In genomic region chr14:34311691-34312090, GRCm38 (mm10) we compare ENCODE assay signal across 8 mouse cellular contexts. TPM values are rescaled to one million over a fixed set of nuclear protein-coding genes. Genes with fewer than 3 reads are reported as not detected.
DNase-seq lines count a peak whose midpoint lies in the region; ATAC-seq and TF ChIP-seq lines count a peak whose summit lies in the region.

No protein-coding gene starts in this region.

- no peak for TF ChIP-seq POLR2A in thymus, adult 2 months (IDR thresholded peaks at IDR 0.05; ENCODE audit: control insufficient read depth, extremely low read depth, insufficient read depth, low read length, poor library complexity)

- no peak for TF ChIP-seq EP300 in liver, postnatal 0 days (IDR thresholded peaks at IDR 0.05; ENCODE audit: low read depth)

- H3K4me1 ChIP-seq in thymus, adult 2 months (replicated peaks; ENCODE audit: control insufficient read depth, insufficient read depth, low read length): peaks cover 8% of the 10 kb centered on the region
- no peaks in the 10 kb centered on the region for H3K4me1 ChIP-seq in embryonic facial prominence, embryonic 11.5 days (ENCODE audit: control insufficient read depth, insufficient read depth, low read length)
- peaks cover 43% of the 10 kb centered on the region for H3K4me1 ChIP-seq in hindbrain, embryonic 15.5 days (replicated peaks)
- H3K4me1 ChIP-seq in liver, postnatal 0 days (ENCODE audit: insufficient read depth): peaks cover 9% of the 10 kb centered on the region

- no peaks in the 10 kb centered on the region for H3K27me3 ChIP-seq in thymus, adult 2 months (ENCODE audit: control insufficient read depth, insufficient read depth, low read length)
- no peaks in the 10 kb centered on the region for H3K27me3 ChIP-seq in embryonic facial prominence, embryonic 11.5 days (ENCODE audit: control insufficient read depth, insufficient read depth, low read length)
- H3K27me3 ChIP-seq in hindbrain, embryonic 15.5 days: no peaks in the 10 kb centered on the region
- H3K27me3 ChIP-seq in liver, postnatal 0 days (ENCODE audit: insufficient read depth, low read length): no peaks in the 10 kb centered on the region

- H3K4me3 ChIP-seq in thymus, adult 2 months (ENCODE audit: control insufficient read depth, insufficient read depth, low read length): peak overlapping the region; percentile 62; the same call in 1 of the 2 replicates
- H3K4me3 ChIP-seq in embryonic facial prominence, embryonic 11.5 days (ENCODE audit: low read depth, low read length): peak overlapping the region; percentile 90
- H3K4me3 ChIP-seq in hindbrain, embryonic 15.5 days: peak overlapping the region; percentile 99
- peak overlapping the region; percentile 83 for H3K4me3 ChIP-seq in liver, postnatal 0 days (ENCODE audit: low read depth, low read length)

- no peaks in the 10 kb centered on the region for H3K36me3 ChIP-seq in thymus, adult 2 months (ENCODE audit: control insufficient read depth, insufficient read depth, low read length)
- H3K36me3 ChIP-seq in embryonic facial prominence, embryonic 11.5 days (replicated peaks; ENCODE audit: control insufficient read depth, insufficient read depth, low read depth, low read length): no peaks in the 10 kb centered on the region
- H3K36me3 ChIP-seq in hindbrain, embryonic 15.5 days: no peaks in the 10 kb centered on the region
- no peaks in the 10 kb centered on the region for H3K36me3 ChIP-seq in liver, postnatal 0 days (replicated peaks; ENCODE audit: insufficient read depth, low read length)

- H3K9me3 ChIP-seq in embryonic facial prominence, embryonic 11.5 days (replicated peaks; ENCODE audit: control insufficient read depth, low read length): no peaks in the 10 kb centered on the region
- no peaks in the 10 kb centered on the region for H3K9me3 ChIP-seq in hindbrain, embryonic 15.5 days
- no peaks in the 10 kb centered on the region for H3K9me3 ChIP-seq in liver, postnatal 0 days (ENCODE audit: low read length)

- 10% methylated on average over 4 of the region's 4 CpGs for WGBS in thymus, adult 2 months
- 1% methylated on average over 4 of the region's 4 CpGs for WGBS in embryonic facial prominence, embryonic 11.5 days
- 1% methylated on average over 4 of the region's 4 CpGs for WGBS in hindbrain, embryonic 15.5 days
- WGBS in liver, postnatal 0 days (ENCODE audit: insufficient replicate concordance): 3% methylated on average over 4 of the region's 4 CpGs

- H3K9ac ChIP-seq in embryonic facial prominence, embryonic 11.5 days (replicated peaks; ENCODE audit: low read length): peak overlapping the region; percentile 96
- peak overlapping the region; percentile 91 for H3K9ac ChIP-seq in hindbrain, embryonic 15.5 days
- peak overlapping the region; percentile 96 for H3K9ac ChIP-seq in liver, postnatal 0 days (replicated peaks)

- TF ChIP-seq CTCF in thymus, adult 2 months (IDR thresholded peaks at IDR 0.05; ENCODE audit: borderline replicate concordance, control insufficient read depth, extremely low read depth, insufficient read depth, low read length, poor library complexity): no peak
- no peak for TF ChIP-seq CTCF in liver, postnatal 0 days (IDR thresholded peaks at IDR 0.05; ENCODE audit: low read depth)

- ATAC-seq in embryonic facial prominence, embryonic 11.5 days (replicated peaks; ENCODE audit: insufficient number of reproducible peaks, low FRiP score, low TSS enrichment, low read depth): no peak
- ATAC-seq in hindbrain, embryonic 15.5 days (ENCODE audit: low FRiP score, low read depth): no peak
- no peak for ATAC-seq in liver, postnatal 0 days

- H3K4me2 ChIP-seq in embryonic facial prominence, embryonic 11.5 days (ENCODE audit: low read depth, low read length): peak overlapping the region; percentile 76
- peak overlapping the region; percentile 88 for H3K4me2 ChIP-seq in hindbrain, embryonic 15.5 days
- H3K4me2 ChIP-seq in liver, postnatal 0 days (ENCODE audit: low read depth, low read length): peak overlapping the region; percentile 96

- no peak for DNase-seq in thymus, adult 2 months
- no peak for DNase-seq in thymus, adult 18-20 months
- DNase-seq in embryonic facial prominence, embryonic 11.5 days (ENCODE audit: low spot score): peak; percentile 56
- no peak for DNase-seq in liver, postnatal 0 days
- no peak for DNase-seq in urinary bladder, adult 2 months (ENCODE audit: low spot score)
- DNase-seq in thymus, postnatal 25 days: no peak
- DNase-seq in ovary, postnatal 10 days (ENCODE audit: low spot score): no peak

- H3K27ac ChIP-seq in thymus, adult 2 months (ENCODE audit: control insufficient read depth, insufficient read depth, low read length): no peak overlapping the region
- H3K27ac ChIP-seq in embryonic facial prominence, embryonic 11.5 days (replicated peaks; ENCODE audit: low read depth, low read length): no peak overlapping the region
- H3K27ac ChIP-seq in hindbrain, embryonic 15.5 days (replicated peaks): peak overlapping the region; percentile 94
- H3K27ac ChIP-seq in liver, postnatal 0 days (ENCODE audit: low read depth): peak overlapping the region; percentile 98

RNA-seq across cellular contexts. Expression of gene Glud1, which starts 1.2 kb away (rescaled TPM):
- 51.8 and 66.1 TPM in 2 replicates for polyA plus RNA-seq in thymus, adult 2 months (2012; rRNA removed)
- 97.2 and 97.5 TPM in 2 replicates for polyA plus RNA-seq in embryonic facial prominence, embryonic 11.5 days (2014; fragmentation: Nextera tagmentation; extraction: Ambion mirVana)
- 114 and 116 TPM in 2 replicates for polyA plus RNA-seq in hindbrain, embryonic 15.5 days (2015; fragmentation: Nextera tagmentation; extraction: Ambion mirVana)
- polyA plus RNA-seq in liver, postnatal 0 days (2015; fragmentation: Nextera tagmentation; extraction: Ambion mirVana): 159 and 163 TPM in 2 replicates
- 115 and 123 TPM in 2 replicates for polyA plus RNA-seq in urinary bladder, adult 2 months (2012; rRNA removed)

RNA-seq across cellular contexts. Expression of gene Shld2, which starts 1.4 kb away (rescaled TPM):
- polyA plus RNA-seq in thymus, adult 2 months (2012; rRNA removed): 2.8 and 4.2 TPM in 2 replicates
- polyA plus RNA-seq in embryonic facial prominence, embryonic 11.5 days (2014; fragmentation: Nextera tagmentation; extraction: Ambion mirVana): 10.0 and 11.6 TPM in 2 replicates
- polyA plus RNA-seq in hindbrain, embryonic 15.5 days (2015; fragmentation: Nextera tagmentation; extraction: Ambion mirVana): 5.9 and 7.1 TPM in 2 replicates
- 10.7 and 13.6 TPM in 2 replicates for polyA plus RNA-seq in liver, postnatal 0 days (2015; fragmentation: Nextera tagmentation; extraction: Ambion mirVana)
- polyA plus RNA-seq in urinary bladder, adult 2 months (2012; rRNA removed): 3.9 and 5.0 TPM in 2 replicates

RNA-seq across cellular contexts. Expression of gene Fam25c, which starts 43.5 kb away (rescaled TPM):
- 1.8 and 2.2 TPM in 2 replicates for polyA plus RNA-seq in thymus, adult 2 months (2012; rRNA removed)
- polyA plus RNA-seq in embryonic facial prominence, embryonic 11.5 days (2014; fragmentation: Nextera tagmentation; extraction: Ambion mirVana): not detected in 2 replicates
- polyA plus RNA-seq in hindbrain, embryonic 15.5 days (2015; fragmentation: Nextera tagmentation; extraction: Ambion mirVana): not detected in 2 replicates
- 5.8 and 5.9 TPM in 2 replicates for polyA plus RNA-seq in liver, postnatal 0 days (2015; fragmentation: Nextera tagmentation; extraction: Ambion mirVana)
- polyA plus RNA-seq in urinary bladder, adult 2 months (2012; rRNA removed): 714 and 1,004 TPM in 2 replicates

Comparison
In these comparisons a context has a peak if more than half of its experiments do, and no peak if none do; other contexts are left out.
1. H3K27ac ChIP-seq: peak in hindbrain, embryonic 15.5 days (single experiment) and liver, postnatal 0 days (single experiment); none in thymus, adult 2 months (single experiment) and embryonic facial prominence, embryonic 11.5 days (single experiment).
2. RNA of gene Fam25c, which starts 43.5 kb away (polyA plus RNA-seq): 714 to 1,004 TPM in urinary bladder, adult 2 months; 5.8 to 5.9 TPM in liver, postnatal 0 days, 1.8 to 2.2 TPM in thymus, adult 2 months, not detected in embryonic facial prominence, embryonic 11.5 days and not detected in hindbrain, embryonic 15.5 days; every median in the first group is over 100 times any median in the second.
3. Peak in every context shown above with its lines, with median percentiles within 50 percentile points of each other: H3K4me3 ChIP-seq, H3K4me2 ChIP-seq and H3K9ac ChIP-seq.